Mouse (Mus musculus) stomach, embryonic 15.5 days (tissue): ENCODE measurements around the gene Tsks. TPM values are rescaled to one million over a fixed set of nuclear protein-coding genes. Genes with fewer than 3 reads are reported as not detected.

Experiments used
- ATAC-seq: fragments of 200-750 bp; cut with Nextera tagmentation; 2 replicates; pipeline ENCODE4 v1.8.0; 2017; ENCODE audit warnings: low read depth, moderate number of reproducible peaks, moderate TSS enrichment; ENCODE audit not compliant: insufficient read depth, low FRiP score
- H3K27ac ChIP-seq: fragments of 300-500 bp; sonication (generic); 2 replicates; pipeline ENCODE4 v1.5.1; 2015; ENCODE audit warnings: mild to moderate bottlenecking, inconsistent platforms
- H3K27me3 ChIP-seq: fragments of 300-500 bp; sonication (generic); replicated peaks from 2 replicates; pipeline ENCODE4 v1.6.1; 2015; ENCODE audit warnings: inconsistent platforms
- H3K36me3 ChIP-seq: fragments of 300-500 bp; sonication (generic); 2 replicates; pipeline ENCODE4 v1.6.1; 2015; ENCODE audit warnings: inconsistent platforms
- H3K4me1 ChIP-seq: fragments of 300-500 bp; sonication (generic); 2 replicates; pipeline ENCODE4 v1.6.1; 2015; ENCODE audit warnings: inconsistent platforms
- H3K4me2 ChIP-seq: fragments of 300-500 bp; sonication (generic); 2 replicates; pipeline ENCODE4 v1.6.1; 2015; ENCODE audit warnings: mild to moderate bottlenecking, inconsistent platforms
- H3K4me3 ChIP-seq: fragments of 300-500 bp; sonication (generic); replicated peaks from 2 replicates; pipeline ENCODE4 v1.5.1; 2015; ENCODE audit warnings: inconsistent platforms
- H3K9ac ChIP-seq: fragments of 300-500 bp; sonication (generic); 2 replicates; pipeline ENCODE4 v1.6.1; 2015; ENCODE audit warnings: inconsistent platforms
- H3K9me3 ChIP-seq: fragments of 300-500 bp; sonication (generic); 2 replicates; pipeline ENCODE4 v1.6.1; 2016; ENCODE audit warnings: inconsistent platforms
- WGBS: fragments of 180-500 bp; shearing (Covaris S2); methylation state at CpG from one replicate; pipeline ENCODE4 v1.1.7; 2015; 5-methylcytosine and 5-hydroxymethylcytosine counted together
- polyA plus RNA-seq: library from polyadenylated mRNA; unstranded; fragments of >200 nt; fragmentation: Nextera tagmentation; extraction: Ambion mirVana; gene quantifications from 2 replicates; pipeline ENCODE4 v1.2.1, GENCODE M21; 2015

Gene Tsks
- polyA plus RNA-seq, 1 experiment from 2014 or later: 0.09 TPM

DNA sequence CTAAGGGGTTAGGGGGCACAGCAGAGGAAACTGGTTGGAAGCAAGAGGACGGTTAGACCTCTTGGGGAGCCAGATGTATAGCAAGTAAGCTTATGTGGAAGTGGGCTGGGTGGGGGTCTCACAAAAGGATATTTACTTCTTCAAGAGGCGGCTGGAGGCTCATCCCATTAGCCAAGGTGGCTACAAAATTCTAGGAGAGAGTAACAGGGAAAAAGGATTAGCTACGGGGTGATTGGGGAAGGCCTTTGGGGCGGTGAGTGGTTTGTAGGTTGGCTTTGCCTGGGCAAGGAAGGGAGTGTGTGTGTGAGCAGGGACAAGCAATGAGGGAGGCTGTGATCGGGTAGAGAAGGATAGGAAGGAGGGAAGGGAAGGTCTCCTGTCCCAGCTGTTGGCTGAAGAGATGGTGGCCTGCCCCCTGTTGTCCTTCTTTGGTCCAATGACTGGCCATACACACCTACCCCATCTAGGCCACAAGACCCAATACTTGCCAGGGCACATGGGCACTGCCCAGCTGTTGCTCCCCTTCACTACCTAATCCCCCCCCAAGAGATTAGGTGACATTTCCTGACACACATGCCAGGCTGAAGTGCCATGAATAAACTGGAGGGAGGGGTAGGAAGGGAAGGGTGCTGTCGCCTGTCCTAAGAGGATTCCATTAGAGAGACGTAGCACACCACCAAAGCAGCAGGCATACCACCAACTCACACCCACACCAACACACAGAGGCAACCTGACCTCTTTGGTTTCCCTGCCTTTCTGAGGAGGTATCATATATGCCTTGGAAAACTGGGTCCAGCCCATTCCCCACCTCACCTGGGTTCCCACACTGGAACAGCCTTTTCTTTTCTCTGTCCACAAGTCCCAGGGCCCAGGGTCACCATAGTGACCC is 41.2 kb downstream of the Tsks start:
- no peak for ATAC-seq
- Histone ChIP-seq H3K27ac (peak overlapping the region; percentile 40), H3K4me2 (peak overlapping the region; percentile 62), H3K9me3 (no peaks in the 10 kb centered on the region), H3K9ac (no peak overlapping the region), H3K36me3 (peaks cover 33% of the 10 kb centered on the region), H3K27me3 (no peaks in the 10 kb centered on the region), H3K4me3 (peak overlapping the region; percentile 73; the same call in 1 of the 2 replicates), H3K4me1 (peaks cover 33% of the 10 kb centered on the region)
- WGBS: 74% methylated on average over 7 of the region's 7 CpGs

DNA sequence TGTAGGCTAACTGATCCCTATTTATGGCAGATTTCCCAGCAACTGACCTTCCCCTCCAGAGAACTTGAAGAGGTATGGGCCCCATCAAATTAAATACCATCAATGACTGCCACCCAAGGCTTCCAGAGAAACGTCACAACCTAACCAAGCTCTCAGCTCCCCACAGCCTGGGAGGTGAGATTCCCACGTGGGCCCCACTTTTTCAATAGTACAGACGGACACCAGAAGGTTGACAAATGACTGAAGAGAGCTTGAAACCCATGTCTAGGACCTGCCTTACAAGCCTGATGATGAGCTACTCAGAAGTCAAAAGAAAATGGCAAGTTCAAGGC is 41.8 kb downstream of the Tsks start:
- peak overlapping the region; percentile 73 for H3K4me3 ChIP-seq
- H3K9me3 ChIP-seq: no peaks in the 10 kb centered on the region
- H3K27ac ChIP-seq: peak overlapping the region; percentile 40; the same call in 1 of the 2 replicates
- 36% methylated on average over 3 of the region's 3 CpGs for WGBS
- H3K9ac ChIP-seq: no peak overlapping the region
- peaks cover 33% of the 10 kb centered on the region for H3K4me1 ChIP-seq
- peaks cover 28% of the 10 kb centered on the region for H3K36me3 ChIP-seq
- peak overlapping the region; percentile 62 for H3K4me2 ChIP-seq
- no peaks in the 10 kb centered on the region for H3K27me3 ChIP-seq
- no peak for ATAC-seq

- Histone ChIP-seq H3K4me3 (peak overlapping the region; percentile 73), H3K36me3 (peaks cover 25% of the 10 kb centered on the region), H3K9ac (peak overlapping the region; percentile 87), H3K27me3 (no peaks in the 10 kb centered on the region), H3K4me1 (peaks cover 33% of the 10 kb centered on the region), H3K27ac (peak overlapping the region; percentile 91), H3K4me2 (peak overlapping the region; percentile 62), H3K9me3 (no peaks in the 10 kb centered on the region)
- ATAC-seq: no peak
- under 1% methylated on average over 44 of the region's 45 CpGs for WGBS
Measured at GRCm38 (mm10) chr7:44985595-44986191, 42.7 kb downstream of the Tsks start.

- Histone ChIP-seq H3K4me3 (peak within 1 kb of the TSS; percentile 73), H3K27me3 (no peaks in the 10 kb centered on the region), H3K4me2 (peak within 1 kb of the TSS; percentile 68), H3K27ac (peak within 1 kb of the TSS; percentile 96), H3K9me3 (no peaks in the 10 kb centered on the region), H3K9ac (peak within 1 kb of the TSS; percentile 87), H3K36me3 (peaks cover 22% of the 10 kb centered on the region), H3K4me1 (peaks cover 33% of the 10 kb centered on the region)
- under 1% methylated on average over 42 of the region's 42 CpGs for WGBS
- ATAC-seq: peak; percentile 96
Measured at GRCm38 (mm10) chr7:44986192-44986878, 43.3 kb downstream of the Tsks start, which contains the start of gene Prmt1. TSS of gene Prmt1 (minus strand) at chr7:44986568.

DNA sequence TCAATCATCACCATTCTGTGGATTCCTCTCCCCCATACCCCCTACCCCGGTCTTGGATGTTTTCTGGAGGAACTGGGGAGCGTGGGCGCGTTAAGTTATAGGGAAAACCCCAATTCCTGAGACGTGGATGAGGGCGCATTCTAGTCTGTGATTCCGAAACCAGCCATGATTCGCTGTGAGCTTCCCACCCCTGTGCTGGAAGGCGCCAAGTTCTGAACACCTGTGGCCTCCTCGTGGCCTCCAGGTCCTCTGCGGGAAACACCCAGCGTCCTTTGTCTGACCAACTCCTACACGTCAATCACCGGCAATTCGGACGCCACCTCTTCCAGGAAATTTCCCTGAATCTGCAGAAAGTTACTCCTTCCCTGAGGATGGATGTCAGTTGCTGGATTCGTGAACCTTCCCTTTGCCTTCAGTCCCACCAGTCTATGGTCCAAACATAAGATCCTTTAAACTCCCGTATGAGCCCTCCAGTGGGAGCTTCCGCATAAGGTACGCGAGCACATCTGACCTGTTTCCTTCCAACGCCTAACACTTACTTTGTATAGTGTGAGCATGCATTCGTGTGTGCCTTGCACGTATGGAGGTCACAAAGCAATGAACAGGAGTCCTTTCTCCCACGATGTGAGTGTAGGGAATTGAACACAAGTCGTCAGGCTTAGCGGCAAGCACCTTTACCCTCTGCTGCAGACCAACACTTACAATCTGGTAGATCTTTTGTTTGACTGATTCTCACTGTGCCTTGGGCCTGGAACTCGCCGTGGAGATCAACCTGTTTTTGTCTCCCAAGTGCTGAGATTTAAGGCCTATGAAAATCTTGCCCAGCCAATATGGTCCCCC is 44.1 kb downstream of the Tsks start:
- Histone ChIP-seq H3K4me2 (peak overlapping the region; percentile 68), H3K36me3 (peaks cover 14% of the 10 kb centered on the region), H3K4me1 (peaks cover 33% of the 10 kb centered on the region), H3K9ac (peak overlapping the region; percentile 62), H3K27ac (peak overlapping the region; percentile 96), H3K27me3 (no peaks in the 10 kb centered on the region), H3K9me3 (no peaks in the 10 kb centered on the region), H3K4me3 (peak overlapping the region; percentile 73)
- under 1% methylated on average over 29 of the region's 29 CpGs for WGBS
- peak; percentile 12; the same call in 1 of the 2 replicates for ATAC-seq

DNA sequence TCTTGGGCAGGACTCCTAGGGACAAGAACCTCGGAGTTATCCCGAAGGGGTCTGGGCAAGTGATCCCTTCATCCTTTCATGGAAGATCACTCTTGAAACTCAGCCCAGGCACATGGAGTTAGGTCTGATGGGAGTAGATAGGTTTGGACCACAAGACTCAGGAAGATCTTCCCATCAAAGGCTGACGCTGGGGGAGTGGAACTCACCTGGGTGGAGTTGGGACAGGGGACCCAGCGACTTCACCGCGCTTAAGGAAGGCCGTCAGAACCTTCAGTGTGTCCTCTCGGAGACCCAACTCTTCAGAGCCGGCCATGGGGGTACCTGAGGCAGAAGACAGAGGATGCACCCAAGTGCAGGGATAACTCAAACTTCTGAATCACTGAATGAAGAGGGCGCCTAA is 53.7 kb downstream of the Tsks start:
- Histone ChIP-seq H3K4me3 (peak overlapping the region; percentile 83), H3K36me3 (peaks cover 26% of the 10 kb centered on the region), H3K27ac (peak overlapping the region; percentile 92), H3K9me3 (no peaks in the 10 kb centered on the region), H3K9ac (peak overlapping the region; percentile 86), H3K4me1 (peaks cover 20% of the 10 kb centered on the region), H3K4me2 (peak overlapping the region; percentile 83), H3K27me3 (no peaks in the 10 kb centered on the region)
- 13% methylated on average over 10 of the region's 10 CpGs for WGBS
- no peak for ATAC-seq

GRCm38 (mm10) chr7:44997231-44997939 is 54.4 kb downstream of the Tsks start, which contains the start of gene Irf3:
TSS of gene Irf3 (plus strand) at chr7:44997648.
- peak; percentile 91 for ATAC-seq
- under 1% methylated on average over 43 of the region's 43 CpGs for WGBS
- H3K4me1 ChIP-seq: peaks cover 20% of the 10 kb centered on the region
- peak within 1 kb of the TSS; percentile 83 for H3K4me2 ChIP-seq
- no peaks in the 10 kb centered on the region for H3K27me3 ChIP-seq
- H3K4me3 ChIP-seq: peak within 1 kb of the TSS; percentile 83
- peaks cover 33% of the 10 kb centered on the region for H3K36me3 ChIP-seq
- peak within 1 kb of the TSS; percentile 86 for H3K9ac ChIP-seq
- H3K9me3 ChIP-seq: no peaks in the 10 kb centered on the region
- H3K27ac ChIP-seq: peak within 1 kb of the TSS; percentile 92

GRCm38 (mm10) chr7:44997940-44998428 is 55.0 kb downstream of the Tsks start:
- peak; percentile 2; the same call in 1 of the 2 replicates for ATAC-seq
- H3K9me3 ChIP-seq: no peaks in the 10 kb centered on the region
- peaks cover 33% of the 10 kb centered on the region for H3K36me3 ChIP-seq
- peak overlapping the region; percentile 92 for H3K27ac ChIP-seq
- 3% methylated on average over 15 of the region's 15 CpGs for WGBS
- no peaks in the 10 kb centered on the region for H3K27me3 ChIP-seq
- H3K9ac ChIP-seq: peak overlapping the region; percentile 70
- peak overlapping the region; percentile 83 for H3K4me2 ChIP-seq
- peaks cover 20% of the 10 kb centered on the region for H3K4me1 ChIP-seq
- H3K4me3 ChIP-seq: peak overlapping the region; percentile 83

GRCm38 (mm10) chr7:44998501-44998955 is 55.5 kb downstream of the Tsks start, which contains the start of gene Bcl2l12:
TSS of gene Bcl2l12 (minus strand) at chr7:44998712.
- Histone ChIP-seq H3K27ac (peak within 1 kb of the TSS; percentile 92), H3K4me2 (peak within 1 kb of the TSS; percentile 83), H3K27me3 (no peaks in the 10 kb centered on the region), H3K9me3 (no peaks in the 10 kb centered on the region), H3K4me1 (peaks cover 20% of the 10 kb centered on the region), H3K9ac (peak within 1 kb of the TSS; percentile 70), H3K4me3 (peak within 1 kb of the TSS; percentile 83), H3K36me3 (peaks cover 38% of the 10 kb centered on the region)
- 0% methylated on average over 18 of the region's 18 CpGs for WGBS
- ATAC-seq: no peak

DNA sequence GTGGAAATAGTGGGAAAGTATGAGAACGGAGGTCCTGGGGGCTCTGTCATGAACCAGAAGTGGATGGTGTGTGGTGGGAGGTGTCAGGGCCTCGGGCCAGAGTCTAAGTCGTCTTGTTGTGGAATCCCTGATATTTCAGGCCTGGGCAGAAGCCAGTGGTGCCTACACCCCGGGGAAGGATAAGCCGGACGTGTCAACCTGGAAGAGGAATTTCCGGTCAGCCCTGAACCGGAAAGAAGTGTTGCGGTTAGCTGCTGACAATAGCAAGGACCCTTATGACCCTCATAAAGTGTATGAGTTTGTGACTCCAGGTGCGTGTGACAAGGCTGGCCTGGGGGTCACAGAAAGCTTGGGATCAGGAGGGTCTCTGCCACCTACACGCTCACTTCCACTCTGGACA is 56.7 kb downstream of the Tsks start:
- Histone ChIP-seq H3K9ac (no peak overlapping the region), H3K27me3 (no peaks in the 10 kb centered on the region), H3K27ac (no peak overlapping the region), H3K4me2 (0 out of 2 replicates have a peak overlapping the region, but pooled peaks have one; percentile 83), H3K9me3 (no peaks in the 10 kb centered on the region), H3K36me3 (peaks cover 47% of the 10 kb centered on the region), H3K4me3 (no peak overlapping the region), H3K4me1 (peaks cover 20% of the 10 kb centered on the region)
- 64% methylated on average over 11 of the region's 11 CpGs for WGBS
- ATAC-seq: no peak
